Mouse (Mus musculus): ENCODE results near the gene Gprc5d.

DNA sequence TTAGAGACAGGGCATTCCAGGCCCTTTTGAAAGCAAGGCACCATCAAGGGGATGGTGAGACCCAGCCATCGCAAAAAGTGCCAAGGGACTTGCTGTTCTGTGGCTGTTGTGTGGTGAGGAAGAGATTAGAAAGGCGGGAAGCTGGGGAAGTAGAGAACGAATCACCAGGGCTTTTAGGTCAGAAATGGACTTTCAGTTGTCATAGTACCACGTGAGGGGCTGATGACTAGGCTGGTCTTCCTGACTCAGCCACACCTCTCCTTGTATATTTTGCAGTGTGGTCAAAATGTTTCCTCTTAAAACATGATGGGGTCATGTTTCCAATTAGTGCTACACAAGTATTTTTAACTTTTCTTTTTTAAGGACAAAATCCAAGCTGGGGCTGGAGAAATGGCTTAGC is 17.7 kb upstream of the Gprc5d start:
- no peak for TF ChIP-seq CTCF (IDR thresholded peaks at IDR 0.05; ENCODE audit: low read depth)
- TF ChIP-seq EP300 (IDR thresholded peaks at IDR 0.05; ENCODE audit: low read depth) = no peak
